Mouse (Mus musculus) forebrain, embryonic 14.5 days (tissue): ENCODE measurements around the gene Adsl. TPM values are rescaled to one million over a fixed set of nuclear protein-coding genes. Genes with fewer than 3 reads are reported as not detected.
"Not testable (repeated sequence)": the region's sequence is repeated elsewhere in the genome, so short reads cannot be mapped to it uniquely, and the experiment has no call there.

Experiments
- ATAC-seq: fragments of 200-750 bp; cut with Nextera tagmentation; 2 replicates; pipeline ENCODE4 v1.8.0; 2017; ENCODE audit warnings: mild to moderate bottlenecking, moderate library complexity
- DNase-seq: peaks from one replicate; pipeline ENCODE4 v3.0.0-alpha.2; 2015; ENCODE audit warnings: low spot score
- H3K27ac ChIP-seq: fragments of 300-500 bp; sonication (generic); 2 replicates; pipeline ENCODE4 v1.5.1; 2014; ENCODE audit warnings: low read depth, mild to moderate bottlenecking, control low read depth, low read length, moderate library complexity
- H3K27me3 ChIP-seq: fragments of 300-500 bp; sonication (generic); replicated peaks from 2 replicates; pipeline ENCODE4 v1.6.1; 2014; ENCODE audit warnings: low read length, control low read depth, mixed read lengths; ENCODE audit not compliant: control insufficient read depth, insufficient read depth
- H3K36me3 ChIP-seq: fragments of 300-500 bp; sonication (generic); 2 replicates; pipeline ENCODE4 v1.6.1; 2014; ENCODE audit warnings: low read length, control low read depth; ENCODE audit not compliant: control insufficient read depth, insufficient read depth
- H3K4me1 ChIP-seq: fragments of 300-500 bp; sonication (generic); 2 replicates; pipeline ENCODE4 v1.6.1; 2014; ENCODE audit warnings: antibody characterized with exemption, low read length, control low read depth; ENCODE audit not compliant: control insufficient read depth, insufficient read depth
- H3K4me2 ChIP-seq: fragments of 300-500 bp; sonication (generic); 2 replicates; pipeline ENCODE4 v1.6.1; 2014; ENCODE audit warnings: mild to moderate bottlenecking, control low read depth, low read length
- H3K4me3 ChIP-seq: fragments of 300-500 bp; sonication (generic); 2 replicates; pipeline ENCODE4 v1.5.1; 2014; ENCODE audit warnings: low read depth, low read length, control low read depth
- H3K9ac ChIP-seq: fragments of 300-500 bp; sonication (generic); 2 replicates; pipeline ENCODE4 v1.6.1; 2014; ENCODE audit warnings: mild to moderate bottlenecking, low read length, control low read depth, moderate library complexity
- H3K9me3 ChIP-seq: fragments of 300-500 bp; sonication (generic); replicated peaks from 2 replicates; pipeline ENCODE4 v1.6.1; 2016; ENCODE audit warnings: low read length, control low read depth, mixed read lengths; ENCODE audit not compliant: control insufficient read depth
- WGBS: fragments of 180-500 bp; shearing (Covaris S2); extraction: QIAGEN DNeasy Blood & Tissue Kit; methylation state at CpG from one replicate; pipeline ENCODE4 v1.1.7; 2014; 5-methylcytosine and 5-hydroxymethylcytosine counted together
- polyA plus RNA-seq: library from polyadenylated mRNA; unstranded; fragments of >200 nt; fragmentation: Nextera tagmentation; extraction: Ambion mirVana; gene quantifications from 2 replicates; pipeline ENCODE4 v1.2.1, GENCODE M21; 2014

Adsl gene
- polyA plus RNA-seq, 1 experiment from 2014 or later = 81.0 TPM

- no peak overlapping the region for H3K27ac ChIP-seq
- 77% methylated on average over 2 of the region's 2 CpGs for WGBS
- no peaks in the 10 kb centered on the region for H3K27me3 ChIP-seq
- H3K4me3 ChIP-seq = no peak overlapping the region
- ATAC-seq (no peak), DNase-seq (no peak)
- no peak overlapping the region for H3K9ac ChIP-seq
- H3K36me3 ChIP-seq = peaks cover 82% of the 10 kb centered on the region
- no peak overlapping the region for H3K4me2 ChIP-seq
- no peaks in the 10 kb centered on the region for H3K9me3 ChIP-seq
- no peaks in the 10 kb centered on the region for H3K4me1 ChIP-seq
Observed at GRCm38 (mm10) chr15:80915850-80916249, 32.4 kb upstream of the Adsl start.

- 92% methylated on average over 7 of the region's 7 CpGs for WGBS
- Histone ChIP-seq H3K9ac (no peak overlapping the region), H3K36me3 (peaks cover 82% of the 10 kb centered on the region), H3K27ac (no peak overlapping the region), H3K4me1 (no peaks in the 10 kb centered on the region), H3K4me2 (no peak overlapping the region), H3K4me3 (no peak overlapping the region), H3K27me3 (no peaks in the 10 kb centered on the region), H3K9me3 (no peaks in the 10 kb centered on the region)
- no peak for ATAC-seq
- DNase-seq = no peak
Observed at GRCm38 (mm10) chr15:80916621-80917020, 31.7 kb upstream of the Adsl start.

- Histone ChIP-seq H3K27me3 (no peaks in the 10 kb centered on the region), H3K4me1 (no peaks in the 10 kb centered on the region), H3K4me3 (no peak overlapping the region), H3K27ac (no peak overlapping the region), H3K9ac (no peak overlapping the region), H3K4me2 (no peak overlapping the region), H3K36me3 (peaks cover 79% of the 10 kb centered on the region), H3K9me3 (no peaks in the 10 kb centered on the region)
- ATAC-seq = no peak
- DNase-seq = no peak
- 97% methylated on average over 3 of the region's 3 CpGs for WGBS
Observed at GRCm38 (mm10) chr15:80920346-80920745, 27.9 kb upstream of the Adsl start.

- WGBS = 77% methylated on average over 4 of the region's 4 CpGs
Observed at GRCm38 (mm10) chr15:80921781-80922180, 26.5 kb upstream of the Adsl start.

GRCm38 (mm10) chr15:80924211-80924610, 24.1 kb upstream of the Adsl start:
- Histone ChIP-seq H3K4me3 (no peak overlapping the region), H3K9me3 (no peaks in the 10 kb centered on the region), H3K9ac (no peak overlapping the region), H3K4me2 (no peak overlapping the region), H3K27me3 (no peaks in the 10 kb centered on the region), H3K27ac (no peak overlapping the region), H3K4me1 (no peaks in the 10 kb centered on the region), H3K36me3 (peaks cover 80% of the 10 kb centered on the region)
- DNase-seq (no peak), ATAC-seq (no peak)
- 96% methylated on average over 2 of the region's 2 CpGs for WGBS

More at GRCm38 (mm10) chr15:80921781-80922180, 26.5 kb upstream of the Adsl start:
- H3K27ac ChIP-seq = no peak overlapping the region
- no peaks in the 10 kb centered on the region for H3K27me3 ChIP-seq
- H3K9ac ChIP-seq = no peak overlapping the region
- H3K9me3 ChIP-seq = no peaks in the 10 kb centered on the region
- H3K36me3 ChIP-seq = peaks cover 80% of the 10 kb centered on the region
- no peak for DNase-seq
- no peaks in the 10 kb centered on the region for H3K4me1 ChIP-seq
- no peak overlapping the region for H3K4me2 ChIP-seq
- ATAC-seq = no peak
- no peak overlapping the region for H3K4me3 ChIP-seq

GRCm38 (mm10) chr15:80928811-80929355, 19.4 kb upstream of the Adsl start:
- 79% methylated on average over 20 of the region's 20 CpGs for WGBS
- Histone ChIP-seq H3K9ac (no peak overlapping the region), H3K36me3 (peaks cover 72% of the 10 kb centered on the region), H3K4me3 (no peak overlapping the region), H3K4me1 (no peaks in the 10 kb centered on the region), H3K9me3 (no peaks in the 10 kb centered on the region), H3K27me3 (no peaks in the 10 kb centered on the region), H3K27ac (no peak overlapping the region), H3K4me2 (no peak overlapping the region)
- DNase-seq (no peak), ATAC-seq (no peak)

- no peak overlapping the region for H3K4me2 ChIP-seq
- no peaks in the 10 kb centered on the region for H3K4me1 ChIP-seq
- no peak overlapping the region for H3K9ac ChIP-seq
- H3K36me3 ChIP-seq = peaks cover 65% of the 10 kb centered on the region
- peak; percentile 25 for DNase-seq
- H3K9me3 ChIP-seq = no peaks in the 10 kb centered on the region
- H3K4me3 ChIP-seq = no peak overlapping the region
- ATAC-seq = no peak
- no peak overlapping the region for H3K27ac ChIP-seq
- no peaks in the 10 kb centered on the region for H3K27me3 ChIP-seq
- 31% methylated on average over 14 of the region's 16 CpGs for WGBS
Observed at GRCm38 (mm10) chr15:80930048-80930571, 18.2 kb upstream of the Adsl start.

GRCm38 (mm10) chr15:80930676-80931320, 17.5 kb upstream of the Adsl start:
- not testable (repeated sequence) for H3K4me2 ChIP-seq, H3K27me3 ChIP-seq, H3K9ac ChIP-seq, ATAC-seq, H3K9me3 ChIP-seq, H3K4me3 ChIP-seq, H3K27ac ChIP-seq, H3K4me1 ChIP-seq, DNase-seq
- WGBS = 88% methylated on average over 23 of the region's 23 CpGs
- H3K36me3 ChIP-seq = peaks cover 62% of the 10 kb centered on the region

- Histone ChIP-seq H3K9ac (no peak overlapping the region), H3K9me3 (no peaks in the 10 kb centered on the region), H3K4me1 (no peaks in the 10 kb centered on the region), H3K27ac (no peak overlapping the region), H3K36me3 (peaks cover 56% of the 10 kb centered on the region), H3K4me2 (no peak overlapping the region), H3K27me3 (no peaks in the 10 kb centered on the region), H3K4me3 (no peak overlapping the region)
- no peak for DNase-seq
- ATAC-seq = no peak
- WGBS = 93% methylated on average over 9 of the region's 9 CpGs
Observed at GRCm38 (mm10) chr15:80931345-80931960, 16.8 kb upstream of the Adsl start.
